Mouse (Mus musculus): ENCODE measurements around the gene Gatad2b. TPM values are rescaled to one million over a fixed set of nuclear protein-coding genes. Genes with fewer than 3 reads are reported as not detected.
"Not testable (repeated sequence)": the region's sequence is repeated elsewhere in the genome, so short reads cannot be mapped to it uniquely, and the experiment has no call there.

Gene Gatad2b
- polyA plus RNA-seq, 1 experiment from 2014 or later, result 17.1 TPM

- no peak for ATAC-seq (ENCODE audit: low FRiP score)
- H3K27ac ChIP-seq, result no peak overlapping the region
- H3K27me3 ChIP-seq, result no peaks in the 10 kb centered on the region
- H3K4me2 ChIP-seq (replicated peaks), result no peak overlapping the region
- H3K36me3 ChIP-seq, result peaks cover 20% of the 10 kb centered on the region
- H3K9ac ChIP-seq, result no peak overlapping the region
- no peaks in the 10 kb centered on the region for H3K9me3 ChIP-seq (replicated peaks)
- H3K4me1 ChIP-seq, result peaks cover 7% of the 10 kb centered on the region; the same call in 1 of the 2 replicates
- no peak overlapping the region for H3K4me3 ChIP-seq
Observed at GRCm38 (mm10) chr3:90340177-90340576, 47.2 kb downstream of the Gatad2b start.

- H3K4me1 ChIP-seq; H3K27me3 ChIP-seq; H3K4me2 ChIP-seq (replicated peaks); H3K9ac ChIP-seq; H3K27ac ChIP-seq; H3K9me3 ChIP-seq (replicated peaks); ATAC-seq (ENCODE audit: low FRiP score); H3K4me3 ChIP-seq: not testable (repeated sequence)
- peaks cover 33% of the 10 kb centered on the region for H3K36me3 ChIP-seq
- 53% methylated on average over 2 of the region's 2 CpGs for WGBS
Observed at GRCm38 (mm10) chr3:90342853-90343252, 49.9 kb downstream of the Gatad2b start.

- Histone ChIP-seq H3K4me3 (no peak overlapping the region), H3K36me3 (peaks cover 55% of the 10 kb centered on the region), H3K4me1 (no peaks in the 10 kb centered on the region), H3K4me2 (replicated peaks) (no peak overlapping the region), H3K27ac (no peak overlapping the region), H3K27me3 (no peaks in the 10 kb centered on the region), H3K9me3 (replicated peaks) (no peaks in the 10 kb centered on the region), H3K9ac (no peak overlapping the region)
- ATAC-seq (ENCODE audit: low FRiP score), result no peak
- 97% methylated on average over 4 of the region's 4 CpGs for WGBS
Observed at GRCm38 (mm10) chr3:90347847-90348246, 54.9 kb downstream of the Gatad2b start.

- WGBS, result 91% methylated on average over 7 of the region's 7 CpGs
Observed at GRCm38 (mm10) chr3:90357959-90358358, 65.0 kb downstream of the Gatad2b start.

GRCm38 (mm10) chr3:90359230-90359629 is 66.3 kb downstream of the Gatad2b start:
- ATAC-seq (ENCODE audit: low FRiP score), result no peak
- no peak overlapping the region for H3K4me2 ChIP-seq (replicated peaks)
- H3K9ac ChIP-seq, result no peak overlapping the region
- no peak overlapping the region for H3K4me3 ChIP-seq
- H3K27ac ChIP-seq, result no peak overlapping the region
- H3K4me1 ChIP-seq, result no peaks in the 10 kb centered on the region
- H3K36me3 ChIP-seq, result peaks cover 65% of the 10 kb centered on the region
- H3K9me3 ChIP-seq (replicated peaks), result no peaks in the 10 kb centered on the region
- H3K27me3 ChIP-seq, result no peaks in the 10 kb centered on the region
- 100% methylated on average over 1 of the region's 1 CpGs for WGBS

More at GRCm38 (mm10) chr3:90357959-90358358, 65.0 kb downstream of the Gatad2b start:
- Histone ChIP-seq H3K9me3 (replicated peaks) (no peaks in the 10 kb centered on the region), H3K9ac (no peak overlapping the region), H3K4me1 (no peaks in the 10 kb centered on the region), H3K36me3 (peaks cover 77% of the 10 kb centered on the region), H3K27me3 (no peaks in the 10 kb centered on the region), H3K4me2 (replicated peaks) (no peak overlapping the region), H3K4me3 (no peak overlapping the region), H3K27ac (no peak overlapping the region)
- ATAC-seq (ENCODE audit: low FRiP score), result no peak

- WGBS, result 91% methylated on average over 3 of the region's 4 CpGs
- Histone ChIP-seq H3K4me3 (no peak overlapping the region), H3K4me1 (no peaks in the 10 kb centered on the region), H3K9me3 (replicated peaks) (no peaks in the 10 kb centered on the region), H3K36me3 (peaks cover 45% of the 10 kb centered on the region), H3K27me3 (no peaks in the 10 kb centered on the region), H3K27ac (no peak overlapping the region), H3K4me2 (replicated peaks) (no peak overlapping the region), H3K9ac (no peak overlapping the region)
- ATAC-seq (ENCODE audit: low FRiP score), result no peak
Observed at GRCm38 (mm10) chr3:90361476-90361875, 68.5 kb downstream of the Gatad2b start.

- Histone ChIP-seq H3K9me3 (replicated peaks) (no peaks in the 10 kb centered on the region), H3K4me3 (no peak overlapping the region), H3K27me3 (no peaks in the 10 kb centered on the region), H3K27ac (no peak overlapping the region), H3K9ac (no peak overlapping the region), H3K4me2 (replicated peaks) (no peak overlapping the region), H3K4me1 (no peaks in the 10 kb centered on the region), H3K36me3 (peaks cover 36% of the 10 kb centered on the region)
- ATAC-seq (ENCODE audit: low FRiP score), result no peak
- WGBS, result 85% methylated on average over 2 of the region's 2 CpGs
Observed at GRCm38 (mm10) chr3:90362346-90362745, 69.4 kb downstream of the Gatad2b start.

- Histone ChIP-seq H3K9ac (no peak overlapping the region), H3K27ac (no peak overlapping the region), H3K4me2 (replicated peaks) (no peak overlapping the region), H3K36me3 (peaks cover 6% of the 10 kb centered on the region; the same call in 1 of the 2 replicates), H3K4me3 (no peak overlapping the region), H3K27me3 (no peaks in the 10 kb centered on the region), H3K9me3 (replicated peaks) (no peaks in the 10 kb centered on the region), H3K4me1 (0 out of 2 replicates have a peak, but pooled peaks cover 4% of the 10 kb centered on the region)
- ATAC-seq (ENCODE audit: low FRiP score), result no peak
- WGBS, result 93% methylated on average over 5 of the region's 5 CpGs
Observed at GRCm38 (mm10) chr3:90367001-90367632, 74.1 kb downstream of the Gatad2b start.

GRCm38 (mm10) chr3:90369041-90369440 is 76.1 kb downstream of the Gatad2b start:
- no peak for ATAC-seq (ENCODE audit: low FRiP score)
- WGBS, result 42% methylated on average over 2 of the region's 2 CpGs

GRCm38 (mm10) chr3:90371857-90372256 is 78.9 kb downstream of the Gatad2b start:
- 81% methylated on average over 7 of the region's 7 CpGs for WGBS
- ATAC-seq (ENCODE audit: low FRiP score), result no peak
- no peaks in the 10 kb centered on the region for H3K27me3 ChIP-seq
- no peak overlapping the region for H3K4me3 ChIP-seq
- no peaks in the 10 kb centered on the region for H3K36me3 ChIP-seq
- no peak overlapping the region for H3K27ac ChIP-seq
- H3K4me1 ChIP-seq, result peaks cover 15% of the 10 kb centered on the region
- H3K9ac ChIP-seq, result no peak overlapping the region
- no peak overlapping the region for H3K4me2 ChIP-seq (replicated peaks)
- H3K9me3 ChIP-seq (replicated peaks), result no peaks in the 10 kb centered on the region

More at GRCm38 (mm10) chr3:90369041-90369440, 76.1 kb downstream of the Gatad2b start:
- H3K4me1 ChIP-seq, result 0 out of 2 replicates have a peak, but pooled peaks cover 4% of the 10 kb centered on the region
- H3K36me3 ChIP-seq, result no peaks in the 10 kb centered on the region
- no peak overlapping the region for H3K9ac ChIP-seq
- no peak overlapping the region for H3K4me3 ChIP-seq
- no peaks in the 10 kb centered on the region for H3K27me3 ChIP-seq
- H3K27ac ChIP-seq, result no peak overlapping the region
- no peak overlapping the region for H3K4me2 ChIP-seq (replicated peaks)
- no peaks in the 10 kb centered on the region for H3K9me3 ChIP-seq (replicated peaks)

- H3K4me2 ChIP-seq (replicated peaks), result no peak overlapping the region
- H3K27me3 ChIP-seq, result no peaks in the 10 kb centered on the region
- peaks cover 15% of the 10 kb centered on the region for H3K4me1 ChIP-seq
- no peaks in the 10 kb centered on the region for H3K36me3 ChIP-seq
- ATAC-seq (ENCODE audit: low FRiP score), result no peak
- WGBS, result 65% methylated on average over 5 of the region's 5 CpGs
- no peak overlapping the region for H3K27ac ChIP-seq
- H3K9ac ChIP-seq, result no peak overlapping the region
- H3K9me3 ChIP-seq (replicated peaks), result no peaks in the 10 kb centered on the region
- H3K4me3 ChIP-seq, result no peak overlapping the region
Observed at GRCm38 (mm10) chr3:90372817-90373216, 79.8 kb downstream of the Gatad2b start.

- 29% methylated on average over 4 of the region's 4 CpGs for WGBS
- Histone ChIP-seq H3K9ac (no peak overlapping the region), H3K4me2 (replicated peaks) (no peak overlapping the region), H3K9me3 (replicated peaks) (no peaks in the 10 kb centered on the region), H3K4me3 (no peak overlapping the region), H3K36me3 (no peaks in the 10 kb centered on the region), H3K27me3 (no peaks in the 10 kb centered on the region), H3K27ac (no peak overlapping the region), H3K4me1 (peaks cover 15% of the 10 kb centered on the region)
- peak; percentile 17; the same call in 1 of the 2 replicates for ATAC-seq (ENCODE audit: low FRiP score)
Observed at GRCm38 (mm10) chr3:90373432-90374028, 80.6 kb downstream of the Gatad2b start.

- Histone ChIP-seq H3K9ac (no peak overlapping the region), H3K4me3 (no peak overlapping the region), H3K4me1 (peaks cover 11% of the 10 kb centered on the region), H3K36me3 (no peaks in the 10 kb centered on the region), H3K4me2 (replicated peaks) (no peak overlapping the region), H3K9me3 (replicated peaks) (no peaks in the 10 kb centered on the region), H3K27me3 (no peaks in the 10 kb centered on the region), H3K27ac (no peak overlapping the region)
- no peak for ATAC-seq (ENCODE audit: low FRiP score)
- 90% methylated on average over 4 of the region's 4 CpGs for WGBS
Observed at GRCm38 (mm10) chr3:90374368-90374767, 81.4 kb downstream of the Gatad2b start.

All from hindbrain, embryonic 12.5 days (tissue).